Mouse (Mus musculus): ENCODE results near the gene Cd300lf. TPM values are rescaled to one million over a fixed set of nuclear protein-coding genes. Genes with fewer than 3 reads are reported as not detected.

Cd300lf gene
- polyA plus RNA-seq, 1 experiment from 2014 or later, result not detected

DNA sequence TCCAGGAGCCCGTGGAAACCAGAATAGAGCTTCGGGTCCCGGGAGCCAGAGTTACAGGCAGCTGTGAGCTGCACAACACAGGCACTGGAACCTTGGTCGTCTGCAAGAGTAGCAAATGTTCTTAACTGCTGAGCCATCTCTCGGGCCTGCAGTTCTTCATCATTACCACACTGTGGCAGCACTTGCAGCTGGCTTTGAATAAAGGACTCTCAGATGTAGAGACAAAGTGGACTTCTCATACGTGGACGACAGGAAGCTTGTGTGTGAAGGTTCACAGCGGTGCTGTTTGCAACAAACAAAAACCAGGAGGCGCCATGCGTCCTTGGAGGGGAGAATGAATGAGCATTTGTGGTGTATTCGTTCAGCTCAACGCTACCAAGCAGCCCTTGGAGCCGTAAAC, 52.9 kb downstream of the Cd300lf start:
- TF ChIP-seq CTCF (IDR thresholded peaks at IDR 0.05), result peak; percentile 62
- ChIA-PET CTCF (interaction anchor here (1.2 to 3.8 kb wide), 4 partner anchors 9 to 74 kb away, joined by 3 to 29 read pairs (median 4); no protein-coding TSS in a partner anchor), POLR2A (interaction anchor here (1.0 kb wide), 1 partner anchor 73 kb away, joined by 3 read pairs; no protein-coding TSS in a partner anchor)
- ATAC-seq (no peak), DNase-seq (ENCODE audit: low read depth, low spot score) (no peak)
- in situ Hi-C loops (cut with MboI; ENCODE audit: low pct_unique_long_range_greater_than_20kb), result loop anchor here (5.0 kb wide), 1 partner anchor 76 kb away; no protein-coding TSS in a partner anchor
- H3K27me3 ChIP-seq, result peaks cover 4% of the 10 kb centered on the region

DNA sequence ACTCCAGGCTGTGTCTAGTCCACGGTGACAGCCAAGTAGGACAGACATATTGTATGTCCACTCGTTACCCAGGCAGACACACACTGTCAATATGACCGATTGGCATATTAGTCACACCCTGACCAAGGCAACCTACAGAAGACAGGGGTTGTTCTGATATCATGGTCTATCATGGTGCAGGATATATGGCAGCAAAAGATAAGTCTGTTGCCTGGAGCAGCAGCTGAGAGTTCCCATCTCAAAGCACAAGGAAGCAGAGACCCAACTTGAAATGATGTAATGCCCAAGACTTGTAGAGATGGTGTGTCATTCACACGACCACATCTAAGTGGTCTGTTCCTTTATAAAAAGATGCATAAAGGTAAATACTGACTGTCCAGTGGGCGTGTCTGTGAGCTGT, 55.1 kb downstream of the Cd300lf start:
- no peak for TF ChIP-seq CTCF (IDR thresholded peaks at IDR 0.05)
- ATAC-seq (no peak), DNase-seq (ENCODE audit: low read depth, low spot score) (no peak)
- H3K27me3 ChIP-seq, result no peaks in the 10 kb centered on the region
- CTCF ChIA-PET, result no interaction called here
- POLR2A ChIA-PET, result no interaction called here
- in situ Hi-C loops (cut with MboI; ENCODE audit: low pct_unique_long_range_greater_than_20kb), result no loop called here

GRCm38 (mm10) chr11:115077436-115077835, 56.4 kb downstream of the Cd300lf start:
- DNase-seq (ENCODE audit: low read depth, low spot score) (no peak), ATAC-seq (no peak)
- ChIA-PET POLR2A (no interaction called here), CTCF (interaction anchor here (1.4 kb wide), 1 partner anchor 76 kb away, joined by 3 read pairs; no protein-coding TSS in a partner anchor)
- in situ Hi-C loops (cut with MboI; ENCODE audit: low pct_unique_long_range_greater_than_20kb), result no loop called here
- no peaks in the 10 kb centered on the region for H3K27me3 ChIP-seq
- no peak for TF ChIP-seq CTCF (IDR thresholded peaks at IDR 0.05)

- no peak for ATAC-seq
- DNase-seq (ENCODE audit: low read depth, low spot score), result no peak
- POLR2A ChIA-PET, result no interaction called here
- H3K27me3 ChIP-seq, result no peaks in the 10 kb centered on the region
- in situ Hi-C loops (cut with MboI; ENCODE audit: low pct_unique_long_range_greater_than_20kb), result no loop called here
- CTCF ChIA-PET, result interaction anchor here (1.3 to 1.4 kb wide), 2 partner anchors 77 to 262 kb away, joined by 3 to 4 read pairs; no protein-coding TSS in a partner anchor
- no peak for TF ChIP-seq CTCF (IDR thresholded peaks at IDR 0.05)
Measured at GRCm38 (mm10) chr11:115075859-115076258, 57.9 kb downstream of the Cd300lf start.

GRCm38 (mm10) chr11:115075407-115075806, 58.4 kb downstream of the Cd300lf start:
- H3K27me3 ChIP-seq, result no peaks in the 10 kb centered on the region
- ChIA-PET POLR2A (no interaction called here), CTCF (interaction anchor here (1.3 kb wide), 1 partner anchor 261 kb away, joined by 4 read pairs; no protein-coding TSS in a partner anchor)
- DNase-seq (ENCODE audit: low read depth, low spot score) (no peak), ATAC-seq (no peak)
- in situ Hi-C loops (cut with MboI; ENCODE audit: low pct_unique_long_range_greater_than_20kb), result no loop called here
- TF ChIP-seq CTCF (IDR thresholded peaks at IDR 0.05), result no peak

GRCm38 (mm10) chr11:115073002-115073401, 60.8 kb downstream of the Cd300lf start:
- in situ Hi-C loops (cut with MboI; ENCODE audit: low pct_unique_long_range_greater_than_20kb), result loop anchor here (25.0 kb wide), 1 partner anchor 286 kb away; the partner anchor contains the start of genes Btbd17 and Gpr142
- ATAC-seq (no peak), DNase-seq (ENCODE audit: low read depth, low spot score) (no peak)
- H3K27me3 ChIP-seq, result no peaks in the 10 kb centered on the region
- TF ChIP-seq CTCF (IDR thresholded peaks at IDR 0.05), result no peak
- POLR2A ChIA-PET, result no interaction called here
- CTCF ChIA-PET, result no interaction called here

GRCm38 (mm10) chr11:115071631-115072294, 62.0 kb downstream of the Cd300lf start:
- in situ Hi-C loops (cut with MboI; ENCODE audit: low pct_unique_long_range_greater_than_20kb), result loop anchor here (25.0 kb wide), 1 partner anchor 284 kb away; the partner anchor contains the start of genes Btbd17 and Gpr142
- DNase-seq (ENCODE audit: low read depth, low spot score), result peak; percentile 64
- ChIA-PET POLR2A (interaction anchor here (0.6 kb wide), 1 partner anchor 23 kb away, joined by 3 read pairs; no protein-coding TSS in a partner anchor), CTCF (interaction anchor here (1.3 kb wide), 1 partner anchor 12 kb away, joined by 3 read pairs; no protein-coding TSS in a partner anchor)
- no peak for TF ChIP-seq CTCF (IDR thresholded peaks at IDR 0.05)
- ATAC-seq, result peak; percentile 83
- H3K27me3 ChIP-seq, result no peaks in the 10 kb centered on the region

DNA sequence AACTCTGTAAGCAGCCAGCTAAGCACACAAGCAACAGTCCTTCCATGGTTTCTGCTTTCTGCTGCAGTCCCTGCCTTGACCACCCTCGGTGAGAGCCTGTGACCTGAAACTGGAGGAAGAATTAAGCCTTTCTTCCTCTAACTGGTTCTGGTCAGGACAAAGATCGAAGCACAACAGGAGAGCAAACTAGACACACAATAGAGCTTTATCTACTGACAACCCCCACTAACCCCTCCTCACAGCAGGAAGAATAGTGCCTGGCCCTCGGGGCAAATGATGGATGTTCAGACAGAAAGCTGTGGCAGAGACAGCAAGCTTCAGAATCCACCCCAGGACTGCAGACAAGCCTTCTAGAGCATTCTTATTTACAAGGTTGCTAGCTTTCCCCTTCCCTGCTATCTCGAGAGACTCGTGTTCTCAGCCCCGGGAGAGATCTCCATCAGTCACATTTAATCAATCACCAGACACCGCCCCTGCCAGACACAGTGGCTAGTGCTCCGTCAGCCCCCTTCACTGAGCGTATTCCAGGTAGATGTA, 62.7 kb downstream of the Cd300lf start:
- in situ Hi-C loops (cut with MboI; ENCODE audit: low pct_unique_long_range_greater_than_20kb), result loop anchor here (25.0 kb wide), 1 partner anchor 284 kb away; the partner anchor contains the start of genes Btbd17 and Gpr142
- no peak for TF ChIP-seq CTCF (IDR thresholded peaks at IDR 0.05)
- DNase-seq (ENCODE audit: low read depth, low spot score) (no peak), ATAC-seq (no peak)
- H3K27me3 ChIP-seq, result no peaks in the 10 kb centered on the region
- ChIA-PET POLR2A (interaction anchor here (0.6 kb wide), 1 partner anchor 22 kb away, joined by 3 read pairs; no protein-coding TSS in a partner anchor), CTCF (interaction anchor here (1.3 kb wide), 1 partner anchor 13 kb away, joined by 3 read pairs; no protein-coding TSS in a partner anchor)

- ATAC-seq, result no peak
- no peak for DNase-seq (ENCODE audit: low read depth, low spot score)
- ChIA-PET POLR2A (interaction anchor here (0.6 kb wide), 1 partner anchor 36 kb away, joined by 5 read pairs; no protein-coding TSS in a partner anchor), CTCF (no interaction called here)
- in situ Hi-C loops (cut with MboI; ENCODE audit: low pct_unique_long_range_greater_than_20kb), result loop anchor here (25.0 kb wide), 1 partner anchor 279 kb away; the partner anchor contains the start of genes Btbd17 and Gpr142
- TF ChIP-seq CTCF (IDR thresholded peaks at IDR 0.05), result peak; percentile 40
- no peaks in the 10 kb centered on the region for H3K27me3 ChIP-seq
Measured at GRCm38 (mm10) chr11:115066768-115067167, 67.0 kb downstream of the Cd300lf start.

Other genes starting within 250 kb of the Cd300lf start
- gene Cd300a, start 244.0 kb downstream of the Cd300lf start, polyA plus RNA-seq (2021), result 0.78 TPM
- 0.03 TPM for gene Cd300lb, start 199.6 kb downstream of the Cd300lf start, polyA plus RNA-seq (2021)
- not detected for gene Cd300c, start 164.8 kb downstream of the Cd300lf start, polyA plus RNA-seq (2021)
- gene Cd300ld, start 144.1 kb downstream of the Cd300lf start, polyA plus RNA-seq (2021), result 0.08 TPM
- 0.14 TPM for gene Cd300c2, start 132.1 kb downstream of the Cd300lf start, polyA plus RNA-seq (2021)
- not detected for gene Cd300ld2, start 117.8 kb downstream of the Cd300lf start, polyA plus RNA-seq (2021)
- gene Cd300ld4, start 107.0 kb downstream of the Cd300lf start, polyA plus RNA-seq (2021), result not detected
- not detected for gene Cd300ld5, start 96.2 kb downstream of the Cd300lf start, polyA plus RNA-seq (2021)
- gene Cd300ld3, start 85.6 kb downstream of the Cd300lf start, polyA plus RNA-seq (2021), result not detected
- 0.04 TPM for gene Cd300e, start 71.8 kb downstream of the Cd300lf start, polyA plus RNA-seq (2021)
- 0.35 TPM for gene Rab37, start 42.6 kb downstream of the Cd300lf start, polyA plus RNA-seq (2021)
- gene Slc9a3r1, start 29.3 kb upstream of the Cd300lf start, polyA plus RNA-seq (2021), result 98.7 TPM
- 10.2 TPM for gene Tmem104, start 53.5 kb upstream of the Cd300lf start, polyA plus RNA-seq (2021)
- gene Nat9, start 53.9 kb upstream of the Cd300lf start, polyA plus RNA-seq (2021), result 28.0 TPM
- not detected for gene Grin2c, start 133.3 kb upstream of the Cd300lf start, polyA plus RNA-seq (2021)
- 7.1 TPM for gene Fdxr, start 143.1 kb upstream of the Cd300lf start, polyA plus RNA-seq (2021)
- 0.05 TPM for gene Fads6, start 163.7 kb upstream of the Cd300lf start, polyA plus RNA-seq (2021)
- gene Otop2, start 173.2 kb upstream of the Cd300lf start, polyA plus RNA-seq (2021), result not detected
- 0.32 TPM for gene Ush1g, start 188.0 kb upstream of the Cd300lf start, polyA plus RNA-seq (2021)
- not detected for gene Otop3, start 200.7 kb upstream of the Cd300lf start, polyA plus RNA-seq (2021)
- gene Hid1, start 233.8 kb upstream of the Cd300lf start, polyA plus RNA-seq (2021), result 15.3 TPM
- 21.3 TPM for gene Cdr2l, start 247.9 kb upstream of the Cd300lf start, polyA plus RNA-seq (2021)